Mouse (Mus musculus): ENCODE measurements around the gene Ttc30b.

Ttc30b gene

GRCm38 (mm10) chr2:75950685-75951084, 12.3 kb upstream of the Ttc30b start:
- 93% methylated on average over 8 of the region's 8 CpGs for WGBS

GRCm38 (mm10) chr2:75937520-75938116, 767 bp downstream of the Ttc30b start:
- WGBS = 74% methylated on average over 17 of the region's 17 CpGs

GRCm38 (mm10) chr2:75936685-75937084, 1.7 kb downstream of the Ttc30b start:
- 92% methylated on average over 2 of the region's 2 CpGs for WGBS

- 40% methylated on average over 7 of the region's 7 CpGs for WGBS
These were observed 4.8 kb downstream of the Ttc30b start for GRCm38 (mm10) chr2:75933541-75933940.

GRCm38 (mm10) chr2:75930941-75931340, 7.4 kb downstream of the Ttc30b start:
- WGBS = 58% methylated on average over 2 of the region's 2 CpGs

- WGBS = 83% methylated on average over 6 of the region's 6 CpGs
These were observed 8.5 kb downstream of the Ttc30b start for GRCm38 (mm10) chr2:75929786-75930444.

GRCm38 (mm10) chr2:75929141-75929540, 9.2 kb downstream of the Ttc30b start:
- WGBS = 55% methylated on average over 2 of the region's 2 CpGs

- 56% methylated on average over 3 of the region's 3 CpGs for WGBS
These were observed 10.4 kb downstream of the Ttc30b start for GRCm38 (mm10) chr2:75928011-75928410.

GRCm38 (mm10) chr2:75926061-75926460, 12.3 kb downstream of the Ttc30b start:
- 73% methylated on average over 5 of the region's 5 CpGs for WGBS

- WGBS = 91% methylated on average over 4 of the region's 4 CpGs
These were observed 14.5 kb downstream of the Ttc30b start for GRCm38 (mm10) chr2:75923807-75924340.

GRCm38 (mm10) chr2:75915040-75915439, 23.3 kb downstream of the Ttc30b start:
- 75% methylated on average over 3 of the region's 3 CpGs for WGBS

GRCm38 (mm10) chr2:75907142-75907541, 31.2 kb downstream of the Ttc30b start:
- WGBS = 25% methylated on average over 1 of the region's 1 CpGs

- 93% methylated on average over 9 of the region's 9 CpGs for WGBS
These were observed 36.5 kb downstream of the Ttc30b start for GRCm38 (mm10) chr2:75901869-75902268.

GRCm38 (mm10) chr2:75900281-75900680, 38.1 kb downstream of the Ttc30b start:
- WGBS = 95% methylated on average over 1 of the region's 1 CpGs

GRCm38 (mm10) chr2:75895711-75896110, 42.7 kb downstream of the Ttc30b start:
- 90% methylated on average over 5 of the region's 5 CpGs for WGBS

GRCm38 (mm10) chr2:75891981-75892380, 46.4 kb downstream of the Ttc30b start:
- WGBS = 78% methylated on average over 4 of the region's 4 CpGs

Data from cerebral cortex, adult 2 months (tissue).